Mouse (Mus musculus): ENCODE data around the gene Sec23a.

DNA sequence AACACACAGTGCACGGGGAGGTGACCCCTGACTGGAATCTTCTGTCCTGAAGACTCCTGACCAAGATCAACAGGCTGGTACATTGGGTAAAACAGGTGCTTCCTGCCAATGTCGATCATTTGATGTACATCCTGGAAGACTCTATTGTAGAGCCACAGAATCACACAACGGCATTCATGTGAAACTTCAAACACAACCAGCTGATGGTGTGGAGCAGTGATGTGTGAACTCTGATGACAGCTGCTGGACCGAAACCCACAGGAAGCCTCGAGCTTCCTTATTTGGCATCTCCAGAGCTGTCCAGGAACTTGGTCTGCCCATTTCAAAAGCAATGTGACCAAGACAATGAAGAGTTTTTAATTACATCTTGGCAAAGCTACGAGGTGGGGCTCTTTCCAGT, 91.0 kb downstream of the Sec23a start:
- no peak for TF ChIP-seq GATA2 (IDR thresholded peaks at IDR 0.05; ENCODE audit: borderline replicate concordance, low read depth, low read length)
- no peak for TF ChIP-seq POLR2AphosphoS5 (IDR thresholded peaks at IDR 0.05; ENCODE audit: insufficient replicate concordance, low read depth, low read length)
- no peak for TF ChIP-seq CTCF (IDR thresholded peaks at IDR 0.05; ENCODE audit: low read depth, low read length)
- no peak for TF ChIP-seq TAL1 (conservative IDR thresholded peaks at IDR 0.05; ENCODE audit: low read depth, low read length)
- no peak for TF ChIP-seq GATA1 (IDR thresholded peaks at IDR 0.05; ENCODE audit: borderline replicate concordance, low read length)
